Mouse (Mus musculus): ENCODE measurements around the gene Scgb2b27. TPM values are rescaled to one million over a fixed set of nuclear protein-coding genes. Genes with fewer than 3 reads are reported as not detected.
"Not testable (repeated sequence)": the region's sequence is repeated elsewhere in the genome, so short reads cannot be mapped to it uniquely, and the experiment has no call there.

The Scgb2b27 gene
- not detected in 2 replicates for polyA plus RNA-seq (2011; ENCODE audit: insufficient read depth, insufficient read length, low replicate concordance, missing spikeins)

DNA sequence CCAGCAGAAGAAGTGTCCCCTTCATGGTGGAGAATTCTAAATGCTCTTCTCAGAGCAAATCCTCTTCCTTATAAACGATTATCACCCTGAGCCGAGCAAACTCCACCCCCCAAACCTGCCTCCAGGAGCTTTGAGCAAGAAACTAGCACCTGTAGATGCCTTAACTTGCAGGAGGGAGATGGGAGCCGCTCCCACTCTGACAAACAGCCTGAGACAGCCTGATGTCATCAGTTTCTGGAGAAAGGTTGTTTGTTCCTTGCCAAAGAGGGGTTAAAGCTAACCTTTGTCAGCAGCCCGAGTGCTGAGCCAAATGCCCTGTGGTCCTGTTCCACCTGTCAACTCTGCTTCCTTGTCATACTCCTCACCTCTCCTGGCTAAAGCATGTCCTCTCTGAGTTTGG lies at the start of gene Scgb2b27:
TSS of gene Scgb2b27 (minus strand) at position 101 of the 400 bp plus-strand sequence.
- Histone ChIP-seq H3K27ac (ENCODE audit: control insufficient read depth, insufficient read depth, low read depth, low read length, poor library complexity) (no peak within 1 kb of the TSS), H3K4me1 (ENCODE audit: control insufficient read depth, insufficient read depth, low read length) (no peaks in the 10 kb centered on the region), H3K4me3 (replicated peaks; ENCODE audit: control insufficient read depth, low read depth, low read length) (no peak within 1 kb of the TSS)
- TF ChIP-seq POLR2A (IDR thresholded peaks at IDR 0.05; ENCODE audit: borderline replicate concordance, control insufficient read depth, low read depth, low read length) = no peak
- WGBS = 62% methylated on average over 4 of the region's 4 CpGs

DNA sequence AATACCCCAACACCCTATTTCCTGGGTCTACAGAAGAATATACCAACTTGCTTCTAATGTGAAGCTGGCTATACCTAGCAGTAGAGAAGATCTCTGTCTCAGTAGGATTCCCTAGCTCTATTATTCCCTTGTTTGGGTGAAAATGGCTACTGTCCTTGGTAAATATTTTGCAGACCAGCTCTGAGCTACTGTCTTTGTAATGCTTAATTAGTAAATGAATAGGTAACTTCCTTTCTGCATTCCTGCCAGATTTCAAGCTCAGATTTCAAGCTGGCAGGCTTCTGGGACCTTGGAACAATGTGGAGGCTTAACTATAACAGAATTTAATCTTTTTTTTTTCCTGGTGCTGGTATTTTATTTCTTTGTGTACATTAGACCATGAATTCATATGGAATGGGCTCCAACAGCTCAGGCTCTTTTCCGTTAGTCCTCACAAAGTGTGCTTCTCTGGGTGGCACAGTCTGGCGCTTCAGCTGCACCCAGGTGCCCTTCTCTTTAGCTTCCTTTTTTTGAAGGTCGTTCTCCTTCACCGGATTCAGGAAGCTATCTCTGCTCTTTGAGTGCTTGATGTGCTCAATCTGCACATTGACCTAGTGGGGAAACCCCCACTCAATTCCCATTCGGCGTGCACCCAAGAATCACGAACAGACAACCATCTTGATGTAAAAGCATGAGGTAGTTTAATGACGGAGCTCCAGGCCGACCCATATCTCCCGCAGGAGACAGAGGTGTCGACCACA lies 22.5 kb upstream of the Scgb2b27 start:
- H3K27ac ChIP-seq (ENCODE audit: control insufficient read depth, insufficient read depth, low read depth, low read length, poor library complexity); H3K4me1 ChIP-seq (ENCODE audit: control insufficient read depth, insufficient read depth, low read length); H3K4me3 ChIP-seq (replicated peaks; ENCODE audit: control insufficient read depth, low read depth, low read length): not testable (repeated sequence)
- 82% methylated on average over 11 of the region's 11 CpGs for WGBS

DNA sequence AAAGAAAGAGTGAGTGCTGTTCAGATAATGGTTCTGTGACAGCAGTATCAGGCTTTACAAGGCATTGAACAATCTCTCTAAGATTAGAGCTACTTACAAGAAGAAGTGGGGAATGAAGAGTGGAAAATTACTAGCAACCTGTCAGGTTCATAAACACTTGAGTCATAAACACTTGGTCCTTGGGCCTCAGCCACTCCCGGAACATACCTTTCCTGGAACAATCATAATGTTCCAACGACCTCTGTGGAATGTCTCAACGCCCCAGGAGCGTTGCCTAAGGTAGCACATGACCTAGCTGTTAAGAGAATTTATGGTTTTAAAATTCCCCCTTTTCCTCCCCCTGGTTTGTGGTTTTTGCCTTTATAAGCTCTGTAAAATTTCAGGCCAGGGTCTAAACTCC lies 20.8 kb upstream of the Scgb2b27 start:
- H3K4me3 ChIP-seq (replicated peaks; ENCODE audit: control insufficient read depth, low read depth, low read length); H3K27ac ChIP-seq (ENCODE audit: control insufficient read depth, insufficient read depth, low read depth, low read length, poor library complexity): not testable (repeated sequence)

DNA sequence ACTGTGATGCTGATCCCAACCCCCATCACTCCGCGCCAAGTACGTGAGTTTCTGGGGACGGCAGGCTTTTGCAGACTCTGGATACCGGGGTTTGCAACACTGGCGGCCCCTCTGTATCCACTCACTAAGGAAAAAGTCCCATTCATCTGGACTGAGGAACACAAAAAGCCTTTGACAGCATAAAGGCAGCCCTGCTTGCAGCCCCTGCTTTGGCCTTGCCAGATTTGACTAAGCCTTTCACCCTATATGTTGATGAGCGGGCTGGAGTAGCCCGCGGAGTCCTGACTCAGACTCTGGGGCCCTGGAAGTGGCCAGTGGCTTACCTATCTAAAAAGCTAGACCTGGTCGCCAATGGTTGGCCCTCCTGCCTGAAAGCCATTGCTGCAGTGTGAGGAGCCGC lies 16.3 kb upstream of the Scgb2b27 start:
- H3K4me1 ChIP-seq (ENCODE audit: control insufficient read depth, insufficient read depth, low read length) = no peaks in the 10 kb centered on the region
- 86% methylated on average over 11 of the region's 11 CpGs for WGBS
- TF ChIP-seq POLR2A (IDR thresholded peaks at IDR 0.05; ENCODE audit: borderline replicate concordance, control insufficient read depth, low read depth, low read length) = no peak
- TF ChIP-seq CTCF (IDR thresholded peaks at IDR 0.05; ENCODE audit: control insufficient read depth, insufficient read depth, low read length) = no peak
- no peak overlapping the region for H3K4me3 ChIP-seq (replicated peaks; ENCODE audit: control insufficient read depth, low read depth, low read length)
- H3K27ac ChIP-seq (ENCODE audit: control insufficient read depth, insufficient read depth, low read depth, low read length, poor library complexity) = no peak overlapping the region

More for the DNA sequence above, 20.8 kb upstream of the Scgb2b27 start:
- 80% methylated on average over 4 of the region's 4 CpGs for WGBS
- H3K4me1 ChIP-seq (ENCODE audit: control insufficient read depth, insufficient read depth, low read length) = not testable (repeated sequence)

DNA sequence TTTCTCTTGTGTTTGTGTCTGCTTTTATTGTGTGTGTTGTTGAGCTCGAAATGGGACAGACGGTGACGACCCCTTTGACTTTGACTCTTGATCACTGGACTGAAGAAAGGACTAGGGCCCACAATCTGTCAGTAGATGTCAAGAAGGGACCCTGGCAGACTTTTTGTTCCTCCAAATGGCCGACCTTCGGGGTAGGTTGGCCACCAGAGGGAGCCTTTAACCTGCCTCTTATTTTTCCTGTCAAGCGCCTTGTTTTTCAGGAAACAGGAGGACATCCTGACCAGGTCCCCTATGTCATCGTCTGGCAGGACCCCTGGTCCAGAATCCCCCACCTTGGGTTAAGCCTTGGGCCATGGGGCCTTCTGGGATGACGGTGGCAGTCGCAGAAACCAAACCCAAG lies 13.5 kb upstream of the Scgb2b27 start:
- 72% methylated on average over 9 of the region's 9 CpGs for WGBS
- not testable (repeated sequence) for H3K4me1 ChIP-seq (ENCODE audit: control insufficient read depth, insufficient read depth, low read length); H3K4me3 ChIP-seq (replicated peaks; ENCODE audit: control insufficient read depth, low read depth, low read length); H3K27ac ChIP-seq (ENCODE audit: control insufficient read depth, insufficient read depth, low read depth, low read length, poor library complexity)

DNA sequence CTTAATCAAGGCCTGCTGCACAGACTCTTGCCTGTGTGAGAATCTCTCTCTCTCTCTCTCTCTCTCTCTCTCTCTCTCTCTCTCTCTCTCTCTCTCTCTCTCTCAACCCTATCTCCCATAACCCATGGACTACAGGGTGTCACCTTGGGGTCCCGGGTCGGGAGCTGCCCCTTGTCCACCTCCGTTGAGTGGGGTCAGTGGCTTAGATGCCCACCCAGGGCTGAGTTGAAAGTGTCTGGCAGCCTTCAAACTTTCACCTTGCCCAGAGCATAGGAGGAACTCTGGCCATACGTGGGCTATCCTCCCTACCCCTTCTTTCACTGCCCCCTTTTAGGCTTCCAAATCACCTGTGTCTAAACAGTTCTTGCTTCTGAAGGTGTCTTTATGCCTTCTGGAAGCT lies 11.9 kb upstream of the Scgb2b27 start:
- no peak for TF ChIP-seq CTCF (IDR thresholded peaks at IDR 0.05; ENCODE audit: control insufficient read depth, insufficient read depth, low read length)
- TF ChIP-seq POLR2A (IDR thresholded peaks at IDR 0.05; ENCODE audit: borderline replicate concordance, control insufficient read depth, low read depth, low read length) = no peak
- Histone ChIP-seq H3K4me1 (ENCODE audit: control insufficient read depth, insufficient read depth, low read length) (no peaks in the 10 kb centered on the region), H3K27ac (ENCODE audit: control insufficient read depth, insufficient read depth, low read depth, low read length, poor library complexity) (no peak overlapping the region), H3K4me3 (replicated peaks; ENCODE audit: control insufficient read depth, low read depth, low read length) (no peak overlapping the region)
- 85% methylated on average over 4 of the region's 4 CpGs for WGBS

DNA sequence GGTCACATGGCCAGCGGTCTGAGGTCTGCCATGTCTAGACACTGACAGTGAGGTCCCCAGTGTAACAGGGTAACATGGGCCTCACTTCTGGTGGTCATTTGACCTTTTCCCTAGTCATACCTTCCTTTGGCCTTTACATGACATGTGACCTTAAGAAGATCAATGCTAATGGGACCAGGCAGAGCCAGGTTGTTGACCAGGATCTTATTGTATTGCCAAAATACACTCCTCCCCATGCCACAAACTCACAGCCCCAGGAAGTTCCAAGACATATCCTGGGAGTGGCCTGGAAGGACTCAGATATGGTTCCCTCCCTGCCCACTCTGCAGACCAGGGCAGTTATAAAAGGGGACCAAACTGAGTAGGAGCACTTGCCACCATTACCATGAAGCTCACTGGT lies 7.4 kb upstream of the Scgb2b27 start, which contains the start of gene Scgb1b27:
TSS of gene Scgb1b27 (plus strand) at position 301 of the 400 bp plus-strand sequence.
- H3K27ac ChIP-seq (ENCODE audit: control insufficient read depth, insufficient read depth, low read depth, low read length, poor library complexity); H3K4me1 ChIP-seq (ENCODE audit: control insufficient read depth, insufficient read depth, low read length); H3K4me3 ChIP-seq (replicated peaks; ENCODE audit: control insufficient read depth, low read depth, low read length): not testable (repeated sequence)
- WGBS = 92% methylated on average over 1 of the region's 1 CpGs

DNA sequence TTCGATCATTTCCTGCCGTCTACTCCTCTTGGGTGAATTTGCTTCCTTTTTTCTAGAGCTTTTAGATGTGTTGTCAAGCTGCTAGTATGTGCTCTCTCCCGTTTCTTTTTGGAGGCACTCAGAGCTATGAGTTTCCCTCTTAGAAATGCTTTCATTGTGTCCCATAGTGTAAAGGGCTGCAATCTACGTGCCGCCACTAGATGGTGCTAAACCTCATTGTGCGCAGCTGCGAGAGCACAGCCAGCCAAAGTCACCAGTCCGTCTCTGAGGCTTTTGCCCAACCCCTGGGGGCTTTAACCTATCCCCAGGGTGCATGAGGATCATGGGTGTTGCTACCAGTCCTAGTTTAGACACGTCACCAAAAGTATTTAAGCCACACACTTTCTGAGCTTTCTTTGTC lies 31.5 kb downstream of the Scgb2b27 start:
- WGBS = 14% methylated on average over 8 of the region's 9 CpGs
- not testable (repeated sequence) for H3K4me1 ChIP-seq (ENCODE audit: control insufficient read depth, insufficient read depth, low read length); H3K4me3 ChIP-seq (replicated peaks; ENCODE audit: control insufficient read depth, low read depth, low read length); H3K27ac ChIP-seq (ENCODE audit: control insufficient read depth, insufficient read depth, low read depth, low read length, poor library complexity)
- TF ChIP-seq CTCF (IDR thresholded peaks at IDR 0.05; ENCODE audit: control insufficient read depth, insufficient read depth, low read length) = peak; percentile 44; the same call in 1 of the 2 replicates

Other genes starting within 250 kb of the Scgb2b27 start
- not detected in 2 replicates for gene Scgb2b26, start 68.9 kb downstream of the Scgb2b27 start, polyA plus RNA-seq (2011; ENCODE audit: insufficient read depth, insufficient read length, low replicate concordance, missing spikeins)
- gene Scgb1b27, start 7.5 kb upstream of the Scgb2b27 start, polyA plus RNA-seq (2011; ENCODE audit: insufficient read depth, insufficient read length, low replicate concordance, missing spikeins) = not detected in 2 replicates
- not detected in 2 replicates for gene Scgb1b30, start 81.5 kb upstream of the Scgb2b27 start, polyA plus RNA-seq (2011; ENCODE audit: insufficient read depth, insufficient read length, low replicate concordance, missing spikeins)
- 2.3 TPM in 1 of 2 replicates, not detected in the other for gene Wtip, start 119.3 kb upstream of the Scgb2b27 start, polyA plus RNA-seq (2011; ENCODE audit: insufficient read depth, insufficient read length, low replicate concordance, missing spikeins)
- 50.3 and 72.5 TPM in 2 replicates for gene Uba2, start 155.7 kb upstream of the Scgb2b27 start, polyA plus RNA-seq (2011; ENCODE audit: insufficient read depth, insufficient read length, low replicate concordance, missing spikeins)
- gene Pdcd2l, start 182.7 kb upstream of the Scgb2b27 start, polyA plus RNA-seq (2011; ENCODE audit: insufficient read depth, insufficient read length, low replicate concordance, missing spikeins) = 7.5 and 17.9 TPM in 2 replicates
- 155 and 306 TPM in 2 replicates for gene Gpi1, start 216.4 kb upstream of the Scgb2b27 start, polyA plus RNA-seq (2011; ENCODE audit: insufficient read depth, insufficient read length, low replicate concordance, missing spikeins)
- not detected in 2 replicates for gene Gm6096, start 237.1 kb upstream of the Scgb2b27 start, polyA plus RNA-seq (2011; ENCODE audit: insufficient read depth, insufficient read length, low replicate concordance, missing spikeins)